Mouse (Mus musculus): ENCODE data around the gene Sh2d1b1. TPM values are rescaled to one million over a fixed set of nuclear protein-coding genes. Genes with fewer than 3 reads are reported as not detected.
"Not testable (repeated sequence)": the region's sequence is repeated elsewhere in the genome, so short reads cannot be mapped to it uniquely, and the experiment has no call there.

Sh2d1b1 gene
- 0.06 TPM in 1 of 2 replicates, not detected in the other for polyA plus RNA-seq (2015; fragmentation: Nextera tagmentation; extraction: Ambion mirVana)

GRCm38 (mm10) chr1:170277016-170277415 is at the start of gene Sh2d1b1:
TSS of gene Sh2d1b1 (plus strand) at chr1:170277320.
- Histone ChIP-seq H3K9ac (no peak within 1 kb of the TSS), H3K27ac (no peak within 1 kb of the TSS), H3K36me3 (replicated peaks) (no peaks in the 10 kb centered on the region), H3K27me3 (replicated peaks) (no peaks in the 10 kb centered on the region), H3K4me3 (no peak within 1 kb of the TSS), H3K9me3 (peaks cover 3% of the 10 kb centered on the region; the same call in 1 of the 2 replicates), H3K4me2 (no peak within 1 kb of the TSS), H3K4me1 (no peaks in the 10 kb centered on the region)
- 95% methylated on average over 2 of the region's 3 CpGs for WGBS
- no peak for ATAC-seq (replicated peaks)

- not testable (repeated sequence) for H3K27me3 ChIP-seq (replicated peaks); H3K9me3 ChIP-seq; H3K9ac ChIP-seq; H3K4me3 ChIP-seq; H3K27ac ChIP-seq; ATAC-seq (replicated peaks); H3K36me3 ChIP-seq (replicated peaks); H3K4me1 ChIP-seq; H3K4me2 ChIP-seq
- 82% methylated on average over 6 of the region's 6 CpGs for WGBS
Measured at GRCm38 (mm10) chr1:170232688-170233087, 44.4 kb upstream of the Sh2d1b1 start, which contains the start of gene Sh2d1b2. TSS of gene Sh2d1b2 (plus strand) at chr1:170232749.

DNA sequence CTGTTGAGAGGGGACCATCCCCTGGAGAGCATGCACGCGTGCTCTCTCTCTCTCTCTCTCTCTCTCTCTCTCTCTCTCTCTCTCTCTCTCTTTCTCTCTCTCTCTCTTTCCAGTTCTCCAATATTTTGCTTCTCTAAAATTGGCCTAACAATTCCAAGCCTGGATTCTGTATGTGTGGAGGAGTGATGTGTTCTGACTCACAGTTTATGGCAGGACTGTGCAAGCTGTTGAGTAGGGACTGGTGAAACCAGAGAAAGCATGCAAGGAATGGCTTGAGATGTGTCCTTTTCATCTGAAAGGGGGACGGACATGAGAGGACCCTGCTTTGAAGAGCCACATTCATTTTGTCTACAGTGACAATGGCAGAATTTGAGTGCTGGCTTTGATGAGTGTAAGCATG is 32.1 kb upstream of the Sh2d1b1 start:
- Histone ChIP-seq H3K9ac (no peak overlapping the region), H3K27ac (no peak overlapping the region), H3K36me3 (replicated peaks) (no peaks in the 10 kb centered on the region), H3K27me3 (replicated peaks) (peaks cover 10% of the 10 kb centered on the region; the same call in 1 of the 2 replicates), H3K4me2 (no peak overlapping the region), H3K4me1 (no peaks in the 10 kb centered on the region), H3K9me3 (no peaks in the 10 kb centered on the region), H3K4me3 (no peak overlapping the region)
- WGBS, result 88% methylated on average over 3 of the region's 3 CpGs
- ATAC-seq (replicated peaks), result no peak

GRCm38 (mm10) chr1:170254893-170255559 is 22.1 kb upstream of the Sh2d1b1 start:
- Histone ChIP-seq H3K27me3 (replicated peaks) (peaks cover 11% of the 10 kb centered on the region; the same call in 1 of the 2 replicates), H3K9me3 (no peaks in the 10 kb centered on the region), H3K9ac (peak overlapping the region; percentile 78), H3K4me1 (peaks cover 4% of the 10 kb centered on the region), H3K36me3 (replicated peaks) (no peaks in the 10 kb centered on the region), H3K4me2 (peak overlapping the region; percentile 94), H3K4me3 (peak overlapping the region; percentile 75), H3K27ac (peak overlapping the region; percentile 66)
- WGBS, result 22% methylated on average over 30 of the region's 30 CpGs
- ATAC-seq (replicated peaks), result peak; percentile 89

DNA sequence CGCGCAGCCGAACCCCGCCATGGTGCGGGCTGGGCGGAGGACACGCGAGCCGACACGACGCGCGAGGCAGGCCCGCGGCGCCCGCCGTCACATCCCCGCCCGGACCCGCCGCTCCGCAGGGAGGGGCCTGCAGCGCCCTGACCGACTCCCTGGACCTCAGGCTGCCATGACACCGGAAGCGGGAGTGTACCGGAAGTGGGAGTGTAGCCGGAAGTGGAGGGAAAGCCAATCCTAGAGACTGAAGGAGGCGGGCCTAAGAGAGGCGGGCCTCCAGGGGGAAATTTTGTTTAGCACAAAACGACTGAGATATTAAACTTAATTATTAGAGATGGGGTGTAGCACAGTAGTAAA is 21.6 kb upstream of the Sh2d1b1 start:
- peak; percentile 100 for ATAC-seq (replicated peaks)
- H3K27ac ChIP-seq, result peak overlapping the region; percentile 66
- H3K36me3 ChIP-seq (replicated peaks), result no peaks in the 10 kb centered on the region
- H3K27me3 ChIP-seq (replicated peaks), result peaks cover 11% of the 10 kb centered on the region; the same call in 1 of the 2 replicates
- peaks cover 4% of the 10 kb centered on the region for H3K4me1 ChIP-seq
- 4% methylated on average over 32 of the region's 32 CpGs for WGBS
- H3K9me3 ChIP-seq, result no peaks in the 10 kb centered on the region
- H3K9ac ChIP-seq, result peak overlapping the region; percentile 78
- peak overlapping the region; percentile 94 for H3K4me2 ChIP-seq
- H3K4me3 ChIP-seq, result peak overlapping the region; percentile 75

GRCm38 (mm10) chr1:170270281-170270680 is 6.8 kb upstream of the Sh2d1b1 start:
- Histone ChIP-seq H3K4me3 (no peak overlapping the region), H3K9me3 (peaks cover under 1% of the 10 kb centered on the region), H3K4me1 (no peaks in the 10 kb centered on the region), H3K27me3 (replicated peaks) (no peaks in the 10 kb centered on the region), H3K4me2 (no peak overlapping the region), H3K9ac (no peak overlapping the region), H3K27ac (no peak overlapping the region), H3K36me3 (replicated peaks) (no peaks in the 10 kb centered on the region)
- no peak for ATAC-seq (replicated peaks)
- whole genome bisulfite sequencing, result 86% methylated on average over 6 of the region's 6 CpGs

- WGBS, result 88% methylated on average over 4 of the region's 4 CpGs
- no peak overlapping the region for H3K9ac ChIP-seq
- peaks cover 3% of the 10 kb centered on the region for H3K9me3 ChIP-seq
Measured at GRCm38 (mm10) chr1:170270696-170271095, 6.4 kb upstream of the Sh2d1b1 start.

DNA sequence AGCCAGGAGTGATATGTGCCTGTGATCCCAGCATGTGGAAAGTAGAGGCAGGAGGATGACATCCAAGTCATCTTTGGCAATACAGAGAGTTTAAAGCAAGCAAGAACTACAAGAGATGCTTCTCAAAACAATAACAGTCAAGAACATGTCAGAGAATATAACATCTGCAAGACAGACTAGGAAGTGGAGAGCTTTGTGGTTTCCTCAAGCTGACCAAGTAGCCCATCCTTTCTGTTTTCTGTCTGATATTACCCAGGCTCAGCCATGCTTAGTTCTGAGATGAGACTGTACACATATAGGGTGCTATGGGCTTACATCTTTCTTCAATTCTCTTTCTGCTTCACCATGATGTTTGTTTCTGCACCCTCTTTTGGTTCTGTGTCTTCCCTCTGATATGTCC is 3.9 kb upstream of the Sh2d1b1 start:
- no peak overlapping the region for H3K9ac ChIP-seq
- H3K27ac ChIP-seq, result no peak overlapping the region
- H3K4me1 ChIP-seq, result no peaks in the 10 kb centered on the region
- peaks cover 3% of the 10 kb centered on the region; the same call in 1 of the 2 replicates for H3K9me3 ChIP-seq
- ATAC-seq (replicated peaks), result no peak
- H3K36me3 ChIP-seq (replicated peaks), result no peaks in the 10 kb centered on the region
- no peak overlapping the region for H3K4me2 ChIP-seq
- H3K27me3 ChIP-seq (replicated peaks), result no peaks in the 10 kb centered on the region
- no peak overlapping the region for H3K4me3 ChIP-seq

More at GRCm38 (mm10) chr1:170270696-170271095, 6.4 kb upstream of the Sh2d1b1 start:
- no peak for ATAC-seq (replicated peaks)
- H3K27ac ChIP-seq, result no peak overlapping the region
- no peaks in the 10 kb centered on the region for H3K27me3 ChIP-seq (replicated peaks)
- H3K4me3 ChIP-seq, result no peak overlapping the region
- no peaks in the 10 kb centered on the region for H3K4me1 ChIP-seq
- no peaks in the 10 kb centered on the region for H3K36me3 ChIP-seq (replicated peaks)
- H3K4me2 ChIP-seq, result no peak overlapping the region

DNA sequence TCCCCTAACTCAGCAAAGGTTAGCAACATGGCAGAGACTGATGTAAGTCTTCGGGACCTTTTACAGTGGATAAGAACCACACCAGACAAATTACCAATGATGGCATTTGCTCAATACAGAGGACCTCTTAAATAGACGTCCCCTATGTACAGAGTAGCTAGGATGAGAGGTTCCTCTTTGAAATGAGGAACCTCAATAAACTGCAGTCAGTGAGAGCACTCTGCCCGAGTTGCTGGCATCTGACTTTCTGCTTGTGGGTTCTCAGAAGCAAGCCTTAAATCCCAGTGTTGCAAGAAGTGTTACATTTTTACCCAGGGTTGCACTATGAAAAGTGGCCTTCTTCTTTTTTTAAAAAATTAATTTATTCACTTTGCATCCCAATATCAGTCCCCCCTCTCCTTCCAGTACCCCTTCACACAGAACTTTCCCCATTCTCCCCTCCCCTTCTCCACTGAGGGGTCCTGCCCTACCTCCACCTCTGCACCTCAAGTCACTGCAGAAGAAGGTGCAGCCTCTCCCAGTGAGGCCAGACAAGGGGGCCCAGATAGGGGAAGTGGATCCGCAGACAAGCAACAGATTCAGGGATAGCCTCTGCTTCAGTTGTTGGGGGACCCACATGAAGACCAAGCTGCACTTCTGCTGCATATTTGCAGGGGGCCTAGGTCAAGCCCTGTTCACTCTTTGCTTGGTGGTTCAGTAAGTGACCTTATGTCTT is 5.5 kb downstream of the Sh2d1b1 start:
- no peaks in the 10 kb centered on the region for H3K36me3 ChIP-seq (replicated peaks)
- no peak overlapping the region for H3K4me3 ChIP-seq
- H3K4me1 ChIP-seq, result no peaks in the 10 kb centered on the region
- H3K9ac ChIP-seq, result no peak overlapping the region
- no peak overlapping the region for H3K27ac ChIP-seq
- WGBS, result 85% methylated on average over 4 of the region's 4 CpGs
- ATAC-seq (replicated peaks), result no peak
- H3K4me2 ChIP-seq, result no peak overlapping the region
- no peaks in the 10 kb centered on the region for H3K27me3 ChIP-seq (replicated peaks)
- no peaks in the 10 kb centered on the region for H3K9me3 ChIP-seq

- Histone ChIP-seq H3K36me3 (replicated peaks) (no peaks in the 10 kb centered on the region), H3K27ac (no peak overlapping the region), H3K27me3 (replicated peaks) (no peaks in the 10 kb centered on the region), H3K4me3 (no peak overlapping the region), H3K9ac (no peak overlapping the region), H3K4me2 (peak overlapping the region; percentile 31), H3K4me1 (peaks cover 4% of the 10 kb centered on the region; the same call in 1 of the 2 replicates), H3K9me3 (no peaks in the 10 kb centered on the region)
- 35% methylated on average over 9 of the region's 9 CpGs for WGBS
- ATAC-seq (replicated peaks), result peak; percentile 83
Measured at GRCm38 (mm10) chr1:170292239-170292951, 15.3 kb downstream of the Sh2d1b1 start.

- Histone ChIP-seq H3K27ac (no peak overlapping the region), H3K4me1 (peaks cover 4% of the 10 kb centered on the region; the same call in 1 of the 2 replicates), H3K9ac (no peak overlapping the region), H3K9me3 (no peaks in the 10 kb centered on the region), H3K4me2 (no peak overlapping the region), H3K36me3 (replicated peaks) (no peaks in the 10 kb centered on the region), H3K4me3 (no peak overlapping the region), H3K27me3 (replicated peaks) (no peaks in the 10 kb centered on the region)
- peak; percentile 61; the same call in 1 of the 2 replicates for ATAC-seq (replicated peaks)
- WGBS, result 57% methylated on average over 5 of the region's 5 CpGs
Measured at GRCm38 (mm10) chr1:170293257-170293656, 16.1 kb downstream of the Sh2d1b1 start.
